Mouse (Mus musculus) lung, adult 2 months (tissue): ENCODE measurements around the gene Ank.

Experiments
- CTCF ChIP-seq: fragments of 200-500 bp; IDR thresholded peaks from 2 replicates; pipeline ENCODE4 v1.5.1; 2011; ENCODE audit warnings: mild to moderate bottlenecking, low read length, control low read depth; ENCODE audit not compliant: insufficient read depth
- POLR2A ChIP-seq: fragments of 200-500 bp; IDR thresholded peaks from 2 replicates; pipeline ENCODE4 v1.6.1; 2011; ENCODE audit warnings: low read depth, mild to moderate bottlenecking, control low read depth, low read length, borderline replicate concordance; ENCODE audit errors: extremely low read depth

GRCm38 (mm10) chr15:27576886-27577285, 110.4 kb downstream of the Ank start:
- TF ChIP-seq CTCF (no peak), POLR2A (no peak)
